Comparison of ENCODE assay signal across 19 mouse cellular contexts in the genomic region with DNA sequence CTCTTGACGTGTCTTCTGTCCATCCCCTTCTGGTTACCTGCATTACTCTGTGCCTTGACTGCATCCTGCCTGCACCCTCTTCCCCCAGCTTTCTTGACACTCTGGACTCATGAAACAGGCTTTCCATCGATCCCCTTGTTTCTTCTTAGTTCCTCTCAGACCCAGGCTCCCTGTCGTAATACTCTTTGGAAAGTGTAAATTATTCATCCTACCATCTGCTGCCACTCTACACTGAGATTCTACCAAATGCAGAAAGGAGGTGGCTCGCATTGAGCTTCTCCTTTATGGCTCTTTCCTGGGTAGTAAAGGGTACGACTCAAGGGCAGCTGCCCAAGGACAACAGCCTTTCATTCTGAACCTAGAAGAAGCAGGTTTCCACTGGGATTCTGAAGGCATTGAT.
A peak's percentile ranks its signal among the peaks of the same experiment; 100 is the strongest.
DNase-seq lines count a peak whose midpoint lies in the region; ATAC-seq and TF ChIP-seq lines count a peak whose summit lies in the region.
"Had no signal": no experiment of that assay in that cellular context is flagged by ENCODE, and none has a peak within 500 bp of the region (broad histone marks: within the 10 kb centered on the region; RNA-seq: fewer than 3 reads in every experiment).

No protein-coding gene starts in this region.

- H3K4me2 ChIP-seq in forebrain, postnatal 0 days (ENCODE audit: low read depth) = no peak overlapping the region
- H3K4me2 ChIP-seq in forebrain, embryonic 12.5 days = no peak overlapping the region
- no peak overlapping the region for H3K4me2 ChIP-seq in lung, embryonic 15.5 days
- H3K4me2 ChIP-seq: hindbrain, embryonic 12.5 days had no signal

- ATAC-seq in forebrain, postnatal 0 days = no peak
- no peak for ATAC-seq in forebrain, embryonic 12.5 days (ENCODE audit: low FRiP score)
- no peak for ATAC-seq in lung, embryonic 15.5 days (ENCODE audit: borderline replicate concordance, extremely low read depth, low FRiP score, low TSS enrichment)
- ATAC-seq: activated CD4-positive, CD25-positive, alpha-beta regulatory T cell, adult 4 months; hindbrain, embryonic 16.5 days; inflammation-experienced regulatory T-cells, adult 6 months; Patski had no signal

- no peak overlapping the region for H3K9ac ChIP-seq in forebrain, postnatal 0 days
- H3K9ac ChIP-seq in forebrain, embryonic 12.5 days = no peak overlapping the region
- no peak overlapping the region for H3K9ac ChIP-seq in lung, embryonic 15.5 days
- H3K9ac ChIP-seq: hindbrain, embryonic 12.5 days had no signal

- H3K9me3 ChIP-seq in forebrain, postnatal 0 days (ENCODE audit: low read length) = no peaks in the 10 kb centered on the region
- H3K9me3 ChIP-seq in forebrain, embryonic 12.5 days = no peaks in the 10 kb centered on the region
- no peaks in the 10 kb centered on the region for H3K9me3 ChIP-seq in lung, embryonic 15.5 days
- H3K9me3 ChIP-seq: embryonic facial prominence, embryonic 10.5 days; hindbrain, embryonic 12.5 days had no signal

- H3K4me1 ChIP-seq in forebrain, postnatal 0 days (ENCODE audit: insufficient read depth) = no peaks in the 10 kb centered on the region
- 0 out of 2 replicates have a peak, but pooled peaks cover 3% of the 10 kb centered on the region for H3K4me1 ChIP-seq in forebrain, embryonic 12.5 days
- H3K4me1 ChIP-seq in lung, embryonic 15.5 days = peaks cover 8% of the 10 kb centered on the region

- no peak overlapping the region for H3K4me3 ChIP-seq in forebrain, postnatal 0 days (ENCODE audit: low read depth, low read length)
- no peak overlapping the region for H3K4me3 ChIP-seq in forebrain, embryonic 12.5 days (replicated peaks)
- H3K4me3 ChIP-seq in lung, embryonic 15.5 days = no peak overlapping the region
- H3K4me3 ChIP-seq: embryonic facial prominence, embryonic 10.5 days; hindbrain, embryonic 12.5 days had no signal

- DNase-seq in forebrain, postnatal 0 days = peak; percentile 30
- DNase-seq in lung, postnatal 25 days (ENCODE audit: low spot score) = no peak
- peak; percentile 58 for DNase-seq in retina, embryonic 14.5 days (ENCODE audit: low spot score)
- no peak for DNase-seq in retina, postnatal 1 day
- DNase-seq: adrenal gland, postnatal 14 days; cerebellum, adult 2 months; cerebellum, postnatal 10 days; gastrocnemius, postnatal 25 days; heart, postnatal 10 days; heart, postnatal 4 days had no signal

- H3K27ac ChIP-seq in forebrain, postnatal 0 days (ENCODE audit: low read depth, low read length) = no peak overlapping the region
- H3K27ac ChIP-seq in forebrain, embryonic 12.5 days = no peak overlapping the region
- peak overlapping the region; percentile 60 for H3K27ac ChIP-seq in lung, embryonic 15.5 days
- H3K27ac ChIP-seq: embryonic facial prominence, embryonic 10.5 days; hindbrain, embryonic 12.5 days had no signal

- no peaks in the 10 kb centered on the region for H3K36me3 ChIP-seq in forebrain, postnatal 0 days (ENCODE audit: insufficient read depth)
- no peaks in the 10 kb centered on the region for H3K36me3 ChIP-seq in forebrain, embryonic 12.5 days (replicated peaks)
- H3K36me3 ChIP-seq in lung, embryonic 15.5 days = no peaks in the 10 kb centered on the region
- H3K36me3 ChIP-seq: embryonic facial prominence, embryonic 10.5 days; hindbrain, embryonic 12.5 days had no signal

- H3K27me3 ChIP-seq in forebrain, postnatal 0 days (ENCODE audit: insufficient read depth, low read length) = no peaks in the 10 kb centered on the region
- no peaks in the 10 kb centered on the region for H3K27me3 ChIP-seq in forebrain, embryonic 12.5 days
- no peaks in the 10 kb centered on the region for H3K27me3 ChIP-seq in lung, embryonic 15.5 days
- H3K27me3 ChIP-seq: CH12.LX; hindbrain, embryonic 12.5 days; Patski had no signal

- 53% methylated on average over 5 of the region's 5 CpGs for WGBS in forebrain, postnatal 0 days
- WGBS in forebrain, embryonic 12.5 days = 78% methylated on average over 5 of the region's 5 CpGs
- WGBS in lung, embryonic 15.5 days = 68% methylated on average over 5 of the region's 5 CpGs

- no peak for TF ChIP-seq CTCF in forebrain, postnatal 0 days (IDR thresholded peaks at IDR 0.05; ENCODE audit: low read depth)

Comparison
In these comparisons a context has a peak if more than half of its experiments do, and no peak if none do; other contexts are left out.
1. DNase-seq: peak in forebrain, postnatal 0 days (single experiment) and retina, embryonic 14.5 days (single experiment); none in lung, postnatal 25 days (single experiment) and retina, postnatal 1 day (single experiment).